Comparison of ENCODE assay signal across 30 mouse cellular contexts in genomic region chr9:16977321-16977720, GRCm38 (mm10).
DNase-seq lines count a peak whose midpoint lies in the region; ATAC-seq and TF ChIP-seq lines count a peak whose summit lies in the region.
"Had no signal": no experiment of that assay in that cellular context is flagged by ENCODE, and none has a peak within 500 bp of the region (broad histone marks: within the 10 kb centered on the region; RNA-seq: fewer than 3 reads in every experiment).

No protein-coding gene starts in this region.

- no peak for ATAC-seq in liver, embryonic 12.5 days
- ATAC-seq: forebrain, embryonic 13.5 days; intestine, postnatal 0 days; Patski had no signal

- TF ChIP-seq POLR2A in liver, adult 2 months (IDR thresholded peaks at IDR 0.05; ENCODE audit: extremely low read depth, insufficient read depth, low read length), result no peak

- 71% methylated on average over 5 of the region's 5 CpGs for WGBS in liver, adult 2 months
- WGBS in liver, embryonic 12.5 days (ENCODE audit: insufficient replicate concordance), result 73% methylated on average over 5 of the region's 5 CpGs
- WGBS in hindbrain, embryonic 10.5 days, result 96% methylated on average over 5 of the region's 5 CpGs

- H3K27me3 ChIP-seq in liver, adult 2 months (ENCODE audit: control insufficient read depth, insufficient read depth, low read length), result no peaks in the 10 kb centered on the region
- no peaks in the 10 kb centered on the region for H3K27me3 ChIP-seq in liver, embryonic 12.5 days (replicated peaks)
- no peaks in the 10 kb centered on the region for H3K27me3 ChIP-seq in hindbrain, embryonic 10.5 days (ENCODE audit: insufficient read depth, poor library complexity, severe bottlenecking)
- H3K27me3 ChIP-seq: embryonic facial prominence, embryonic 15.5 days; forebrain, embryonic 13.5 days; heart, embryonic 12.5 days; Patski; stomach, embryonic 15.5 days had no signal

- H3K36me3 ChIP-seq in liver, adult 2 months (ENCODE audit: control insufficient read depth, insufficient read depth, low read length), result no peaks in the 10 kb centered on the region
- H3K36me3 ChIP-seq in liver, embryonic 12.5 days, result no peaks in the 10 kb centered on the region
- H3K36me3 ChIP-seq in hindbrain, embryonic 10.5 days, result no peaks in the 10 kb centered on the region
- H3K36me3 ChIP-seq: embryonic facial prominence, embryonic 10.5 days; embryonic facial prominence, embryonic 15.5 days; heart, embryonic 12.5 days; stomach, embryonic 15.5 days had no signal

- H3K27ac ChIP-seq in liver, adult 2 months (replicated peaks; ENCODE audit: insufficient read depth, low read depth, low read length), result no peak overlapping the region
- H3K27ac ChIP-seq in liver, embryonic 12.5 days, result no peak overlapping the region
- H3K27ac ChIP-seq in left cerebral cortex, adult 2 months, result no peak overlapping the region
- H3K27ac ChIP-seq in hindbrain, embryonic 10.5 days, result no peak overlapping the region
- H3K27ac ChIP-seq: embryonic facial prominence, embryonic 10.5 days; embryonic facial prominence, embryonic 15.5 days; forebrain, embryonic 13.5 days; heart, adult 2 months; hindbrain, embryonic 14.5 days; layer of hippocampus, adult 2 months; liver, embryonic 14.5 days; stomach, embryonic 15.5 days had no signal

- H3K9me3 ChIP-seq in liver, embryonic 12.5 days (replicated peaks), result no peaks in the 10 kb centered on the region
- no peaks in the 10 kb centered on the region for H3K9me3 ChIP-seq in hindbrain, embryonic 10.5 days
- H3K9me3 ChIP-seq: embryonic facial prominence, embryonic 10.5 days; embryonic facial prominence, embryonic 15.5 days; forebrain, embryonic 13.5 days; heart, embryonic 12.5 days; stomach, embryonic 15.5 days had no signal

- intact Hi-C loops in left cerebral cortex, adult 2 months (cut with DNase I), result no loop called here

- no peaks in the 10 kb centered on the region for H3K79me2 ChIP-seq in liver, adult 2 months (ENCODE audit: control insufficient read depth, insufficient read depth, low read length)

- no peak overlapping the region for H3K4me2 ChIP-seq in liver, embryonic 12.5 days
- H3K4me2 ChIP-seq: embryonic facial prominence, embryonic 15.5 days; forebrain, embryonic 13.5 days; heart, embryonic 12.5 days; hindbrain, embryonic 14.5 days; stomach, embryonic 15.5 days had no signal

- H3K4me3 ChIP-seq in liver, adult 2 months (ENCODE audit: insufficient read depth, low read depth, low read length), result no peak overlapping the region
- no peak overlapping the region for H3K4me3 ChIP-seq in liver, embryonic 12.5 days
- H3K4me3 ChIP-seq in left cerebral cortex, adult 2 months, result no peak overlapping the region
- no peak overlapping the region for H3K4me3 ChIP-seq in hindbrain, embryonic 10.5 days
- H3K4me3 ChIP-seq: embryonic facial prominence, embryonic 10.5 days; embryonic facial prominence, embryonic 15.5 days; forebrain, embryonic 13.5 days; heart, adult 2 months; heart, embryonic 12.5 days; layer of hippocampus, adult 2 months; stomach, embryonic 15.5 days had no signal

- DNase-seq in adrenal gland, adult 8-10 months, result peak; percentile 10
- DNase-seq in adrenal gland, postnatal 4 days (ENCODE audit: low spot score in 2 of 2), result no peak
- DNase-seq in liver, adult 2 months (ENCODE audit: extremely low read depth, low read depth, low spot score), result peak; percentile 76
- DNase-seq in kidney, postnatal 10 days, result peak; percentile 50
- no peak for DNase-seq in heart, adult 11 months
- no peak for DNase-seq in left cerebral cortex, adult 2 months (ENCODE audit: extremely low spot score in 1 of 2, low spot score in 2 of 2)
- no peak for DNase-seq in hindbrain, embryonic 10.5 days (ENCODE audit: low spot score)
- DNase-seq: cerebellum, adult 2 months; cerebellum, postnatal 25 days; gastrocnemius, postnatal 36 days; heart, adult 2 months; heart, postnatal 4 days; left cerebral cortex, postnatal 4 days; lung, adult 2 months; lung, postnatal 10 days; midbrain, embryonic 14.5 days; retina, postnatal 1 day; right cerebral cortex, postnatal 14 days; thymus, postnatal 14 days had no signal

- no peak overlapping the region for H3K9ac ChIP-seq in liver, adult 2 months (ENCODE audit: low read depth, low read length)
- H3K9ac ChIP-seq in liver, embryonic 12.5 days, result no peak overlapping the region
- H3K9ac ChIP-seq: embryonic facial prominence, embryonic 15.5 days; forebrain, embryonic 13.5 days; heart, embryonic 12.5 days; hindbrain, embryonic 14.5 days; liver, embryonic 14.5 days; stomach, embryonic 15.5 days had no signal

- H3K4me1 ChIP-seq in liver, adult 2 months (ENCODE audit: control insufficient read depth, insufficient read depth, low read length), result no peaks in the 10 kb centered on the region
- H3K4me1 ChIP-seq in liver, embryonic 12.5 days, result no peaks in the 10 kb centered on the region
- no peaks in the 10 kb centered on the region for H3K4me1 ChIP-seq in hindbrain, embryonic 10.5 days (replicated peaks)
- H3K4me1 ChIP-seq: embryonic facial prominence, embryonic 15.5 days; forebrain, embryonic 13.5 days; heart, embryonic 12.5 days; stomach, embryonic 15.5 days had no signal

- no peak for TF ChIP-seq CTCF in liver, adult 2 months (IDR thresholded peaks at IDR 0.05; ENCODE audit: low read depth, low read length)
- no peak for TF ChIP-seq CTCF in left cerebral cortex, adult 2 months (IDR thresholded peaks at IDR 0.05)

Comparison
In these comparisons a context has a peak if more than half of its experiments do, and no peak if none do; other contexts are left out.
1. DNase-seq: peak in adrenal gland, adult 8-10 months (single experiment), liver, adult 2 months (single experiment) and kidney, postnatal 10 days (single experiment); none in adrenal gland, postnatal 4 days (0 of 2), heart, adult 11 months (single experiment), left cerebral cortex, adult 2 months (0 of 2) and hindbrain, embryonic 10.5 days (single experiment).